Mouse (Mus musculus): ENCODE measurements around the gene H2-Q2. TPM values are rescaled to one million over a fixed set of nuclear protein-coding genes. Genes with fewer than 3 reads are reported as not detected.
"Not testable (repeated sequence)": the region's sequence is repeated elsewhere in the genome, so short reads cannot be mapped to it uniquely, and the experiment has no call there.

H2-Q2 gene
- polyA plus RNA-seq, 3 experiments from 2014 or later: 4.6 to 25.2 (median 21.9) TPM

- ATAC-seq: peak; percentile 93
Observed at GRCm38 (mm10) chr17:35379369-35379728, 37.3 kb downstream of the H2-Q2 start, which contains the start of gene H2-Q4. Gene H2-Q4, plus strand, starts transcription at chr17:35379617.

- peak; percentile 12 for ATAC-seq
Observed at GRCm38 (mm10) chr17:35379729-35380451, 37.8 kb downstream of the H2-Q2 start.

- ATAC-seq: not testable (repeated sequence)
Observed at GRCm38 (mm10) chr17:35389796-35390195, 47.8 kb downstream of the H2-Q2 start.

GRCm38 (mm10) chr17:35392671-35393070 is 50.6 kb downstream of the H2-Q2 start:
- not testable (repeated sequence) for ATAC-seq

- peak; percentile 95 for ATAC-seq
Observed at GRCm38 (mm10) chr17:35393864-35394800, 52.1 kb downstream of the H2-Q2 start.

Other genes starting within 250 kb of the H2-Q2 start
- not detected for gene Ly6g5c, start 234.0 kb upstream of the H2-Q2 start, polyA plus RNA-seq (2017; shearing (Covaris generic))
- gene Ly6g5b, start 226.8 kb upstream of the H2-Q2 start, polyA plus RNA-seq (2017; shearing (Covaris generic)): 1 to 10 TPM; 1.9 to 8.9 (median 3.9) TPM
- gene Gpank1, start 220.8 kb upstream of the H2-Q2 start, polyA plus RNA-seq (2017; shearing (Covaris generic)): 10 to 100 TPM; 57.1 to 87.4 (median 74.3) TPM
- 100 to 1,000 TPM; 246 to 346 (median 344) TPM for gene Csnk2b, start 220.2 kb upstream of the H2-Q2 start, polyA plus RNA-seq (2017; shearing (Covaris generic))
- 10 to 100 TPM; 20.0 to 27.1 (median 25.1) TPM for gene D17H6S53E, start 215.9 kb upstream of the H2-Q2 start, polyA plus RNA-seq (2017; shearing (Covaris generic))
- not detected for gene Apom, start 210.2 kb upstream of the H2-Q2 start, polyA plus RNA-seq (2017; shearing (Covaris generic))
- gene Bag6, start 207.1 kb upstream of the H2-Q2 start, polyA plus RNA-seq (2017; shearing (Covaris generic)): 10 to 100 TPM; 25.4 to 33.8 (median 29.1) TPM
- 100 to 1,000 TPM in 1 of 3 experiments, 10 to 100 TPM in 2; 47.1 to 105 (median 47.2) TPM for gene Prrc2a, start 177.3 kb upstream of the H2-Q2 start, polyA plus RNA-seq (2017; shearing (Covaris generic))
- gene Aif1, start 166.2 kb upstream of the H2-Q2 start, polyA plus RNA-seq (2017; shearing (Covaris generic)): 1 to 10 TPM in 2 of 3 experiments, under 1 TPM in 1; 0.79 to 5.4 (median 2.1) TPM
- gene Lst1, start 153.8 kb upstream of the H2-Q2 start, polyA plus RNA-seq (2017; shearing (Covaris generic)): 10 to 100 TPM in 1 of 3 experiments, 1 to 10 TPM in 2; 6.4 to 11.2 (median 8.8) TPM
- gene Ltb, start 147.8 kb upstream of the H2-Q2 start, polyA plus RNA-seq (2017; shearing (Covaris generic)): 100 to 1,000 TPM; 112 to 242 (median 186) TPM
- gene Tnf, start 140.2 kb upstream of the H2-Q2 start, polyA plus RNA-seq (2017; shearing (Covaris generic)): 10 to 100 TPM; 20.9 to 28.8 (median 24.9) TPM
- gene Lta, start 136.9 kb upstream of the H2-Q2 start, polyA plus RNA-seq (2017; shearing (Covaris generic)): 100 to 1,000 TPM in 1 of 3 experiments, 10 to 100 TPM in 2; 34.4 to 113 (median 95.2) TPM
- under 1 TPM in 2 of 3 experiments, not detected in 1; 0.67 to 0.68 TPM for gene Gm16181, start 121.4 kb upstream of the H2-Q2 start, polyA plus RNA-seq (2017; shearing (Covaris generic))
- gene Atp6v1g2, start 108.6 kb upstream of the H2-Q2 start, polyA plus RNA-seq (2017; shearing (Covaris generic)): 1 to 10 TPM; 4.6 to 7.2 (median 5.9) TPM
- gene Nfkbil1, start 106.5 kb upstream of the H2-Q2 start, polyA plus RNA-seq (2017; shearing (Covaris generic)): 1 to 10 TPM; 1.7 to 3.3 (median 1.9) TPM
- 100 to 1,000 TPM; 194 to 276 (median 261) TPM for gene Ddx39b, start 100.5 kb upstream of the H2-Q2 start, polyA plus RNA-seq (2017; shearing (Covaris generic))
- 1,000 to 10,000 TPM; 4,089 to 4,363 (median 4,119) TPM for gene H2-D1, start 79.5 kb upstream of the H2-Q2 start, polyA plus RNA-seq (2017; shearing (Covaris generic))
- under 1 TPM in 2 of 3 experiments, not detected in 1; 0.23 to 0.24 TPM for gene H2-Q1, start 21.8 kb upstream of the H2-Q2 start, polyA plus RNA-seq (2017; shearing (Covaris generic))
- gene H2-Q4, start 37.4 kb downstream of the H2-Q2 start, polyA plus RNA-seq (2017; shearing (Covaris generic)): 10 to 100 TPM; 11.4 to 17.3 (median 16.4) TPM
- gene H2-Q6, start 82.6 kb downstream of the H2-Q2 start, polyA plus RNA-seq (2017; shearing (Covaris generic)): 100 to 1,000 TPM; 356 to 772 (median 602) TPM
- gene H2-Q7, start 96.9 kb downstream of the H2-Q2 start, polyA plus RNA-seq (2017; shearing (Covaris generic)): 1,000 to 10,000 TPM in 2 of 3 experiments, 100 to 1,000 TPM in 1; 921 to 1,440 (median 1,337) TPM
- gene H2-Q10, start 127.8 kb downstream of the H2-Q2 start, polyA plus RNA-seq (2017; shearing (Covaris generic)): 10 to 100 TPM; 14.2 to 25.0 (median 24.2) TPM
- gene Pou5f1, start 163.8 kb downstream of the H2-Q2 start, polyA plus RNA-seq (2017; shearing (Covaris generic)): under 1 TPM; 0.26 to 0.58 (median 0.32) TPM
- 10 to 100 TPM; 16.6 to 68.4 (median 21.5) TPM for gene Tcf19, start 174.6 kb downstream of the H2-Q2 start, polyA plus RNA-seq (2017; shearing (Covaris generic))
- gene Cchcr1, start 174.9 kb downstream of the H2-Q2 start, polyA plus RNA-seq (2017; shearing (Covaris generic)): 1 to 10 TPM; 4.8 to 7.1 (median 6.0) TPM
- under 1 TPM in 1 of 3 experiments, not detected in 2; 0.73 TPM for gene Psors1c2, start 191.0 kb downstream of the H2-Q2 start, polyA plus RNA-seq (2017; shearing (Covaris generic))
- gene Cdsn, start 209.9 kb downstream of the H2-Q2 start, polyA plus RNA-seq (2017; shearing (Covaris generic)): not detected
- not detected for gene 2300002M23Rik, start 225.2 kb downstream of the H2-Q2 start, polyA plus RNA-seq (2017; shearing (Covaris generic))